Mouse (Mus musculus) midbrain, embryonic 12.5 days (tissue): Measurements from ENCODE around the gene 1700093K21Rik. TPM values are rescaled to one million over a fixed set of nuclear protein-coding genes. Genes with fewer than 3 reads are reported as not detected.
"Not testable (repeated sequence)": the region's sequence is repeated elsewhere in the genome, so short reads cannot be mapped to it uniquely, and the experiment has no call there.

Experiments used
- ATAC-seq: fragments of 200-750 bp; cut with Nextera tagmentation; 2 replicates; pipeline ENCODE4 v1.8.0; 2017; ENCODE audit warnings: low read depth, moderate TSS enrichment, moderate library complexity; ENCODE audit not compliant: low FRiP score
- H3K27ac ChIP-seq: fragments of 300-500 bp; sonication (generic); replicated peaks from 2 replicates; pipeline ENCODE4 v1.5.1; 2016; ENCODE audit warnings: mild to moderate bottlenecking
- H3K27me3 ChIP-seq: fragments of 300-500 bp; sonication (generic); 2 replicates; pipeline ENCODE4 v1.6.1; 2016; ENCODE audit warnings: mild to moderate bottlenecking
- H3K36me3 ChIP-seq: fragments of 300-500 bp; sonication (generic); 2 replicates; pipeline ENCODE4 v1.6.1; 2016
- H3K4me1 ChIP-seq: fragments of 300-500 bp; sonication (generic); 2 replicates; pipeline ENCODE4 v1.6.1; 2016
- H3K4me2 ChIP-seq: fragments of 300-500 bp; sonication (generic); replicated peaks from 2 replicates; pipeline ENCODE4 v1.6.1; 2016; ENCODE audit warnings: mild to moderate bottlenecking, moderate library complexity
- H3K4me3 ChIP-seq: fragments of 300-500 bp; sonication (generic); 2 replicates; pipeline ENCODE4 v1.5.1; 2016; ENCODE audit warnings: mild to moderate bottlenecking
- H3K9ac ChIP-seq: fragments of 300-500 bp; sonication (generic); replicated peaks from 2 replicates; pipeline ENCODE4 v1.6.1; 2016; ENCODE audit warnings: mild to moderate bottlenecking, moderate library complexity
- H3K9me3 ChIP-seq: fragments of 300-500 bp; sonication (generic); 2 replicates; pipeline ENCODE4 v1.6.1; 2016; ENCODE audit warnings: mild to moderate bottlenecking
- WGBS: fragments of 180-500 bp; shearing (Covaris S2); methylation state at CpG from one replicate; pipeline ENCODE4 v1.1.7; 2016; 5-methylcytosine and 5-hydroxymethylcytosine counted together
- polyA plus RNA-seq: library from polyadenylated mRNA; unstranded; fragments of >200 nt; fragmentation: Nextera tagmentation; extraction: Ambion mirVana; gene quantifications from 2 replicates; pipeline ENCODE4 v1.2.1, GENCODE M21; 2016

1700093K21Rik gene
- polyA plus RNA-seq: not detected in 2 replicates

DNA sequence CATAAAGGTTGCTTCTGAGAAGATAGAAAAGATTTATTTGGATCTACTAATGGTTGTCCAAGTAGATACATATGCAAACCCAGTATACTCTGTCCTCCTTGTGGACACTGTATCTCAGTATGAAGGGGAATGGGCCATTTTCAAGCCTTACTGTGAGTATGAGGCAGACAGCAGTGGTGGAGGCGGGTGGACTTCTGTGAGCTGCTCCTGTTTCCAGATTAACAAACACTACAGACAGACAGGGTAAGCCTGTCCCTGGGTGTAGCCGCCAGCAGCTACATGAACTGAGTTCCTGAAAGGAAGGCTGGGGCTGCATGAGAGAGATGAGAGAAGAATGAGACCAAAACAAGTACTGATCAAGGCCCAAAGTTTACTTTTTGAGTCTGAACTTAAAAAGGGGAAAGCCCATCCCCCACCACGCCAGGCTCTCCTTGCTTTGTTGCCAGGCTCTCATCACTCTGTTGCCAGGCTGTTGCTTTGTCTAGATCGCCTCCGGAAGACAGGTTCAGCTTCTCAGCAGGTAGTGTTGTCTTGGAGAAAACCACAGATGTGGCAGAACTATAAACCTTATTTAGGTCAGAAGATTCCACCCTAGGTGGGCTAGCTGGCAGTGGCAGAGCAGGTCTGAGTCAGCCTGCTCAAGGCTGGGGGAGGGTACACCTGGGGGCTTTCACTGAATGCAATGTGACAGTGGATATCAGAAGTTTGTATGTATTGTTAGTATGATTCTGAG, at the start of gene 1700093K21Rik:
Gene 1700093K21Rik, minus strand, starts transcription at position 683 of the 733 bp plus-strand sequence.
- H3K27me3 ChIP-seq: no peaks in the 10 kb centered on the region
- no peak for ATAC-seq
- no peak within 1 kb of the TSS for H3K27ac ChIP-seq
- no peak within 1 kb of the TSS for H3K4me3 ChIP-seq
- H3K9me3 ChIP-seq: no peaks in the 10 kb centered on the region
- no peaks in the 10 kb centered on the region for H3K36me3 ChIP-seq
- WGBS: 33% methylated on average over 5 of the region's 5 CpGs
- H3K4me2 ChIP-seq: no peak within 1 kb of the TSS
- no peaks in the 10 kb centered on the region; the same call in 1 of the 2 replicates for H3K4me1 ChIP-seq
- no peak within 1 kb of the TSS for H3K9ac ChIP-seq

- H3K27ac ChIP-seq: no peak overlapping the region
- WGBS: 94% methylated on average over 7 of the region's 7 CpGs
- peaks cover 24% of the 10 kb centered on the region for H3K36me3 ChIP-seq
- no peak overlapping the region for H3K4me3 ChIP-seq
- H3K27me3 ChIP-seq: no peaks in the 10 kb centered on the region
- H3K9ac ChIP-seq: no peak overlapping the region
- H3K4me1 ChIP-seq: no peaks in the 10 kb centered on the region
- no peak overlapping the region for H3K4me2 ChIP-seq
- no peaks in the 10 kb centered on the region for H3K9me3 ChIP-seq
- ATAC-seq: no peak
Observed at GRCm38 (mm10) chr11:23570130-23570529, 49.2 kb upstream of the 1700093K21Rik start.

GRCm38 (mm10) chr11:23565761-23566160, 44.8 kb upstream of the 1700093K21Rik start:
- peak; percentile 47; the same call in 1 of the 2 replicates for ATAC-seq
- WGBS: 55% methylated on average over 6 of the region's 6 CpGs
- H3K9me3 ChIP-seq: no peaks in the 10 kb centered on the region
- H3K4me1 ChIP-seq: no peaks in the 10 kb centered on the region
- no peak overlapping the region for H3K27ac ChIP-seq
- no peak overlapping the region for H3K4me2 ChIP-seq
- peaks cover 8% of the 10 kb centered on the region for H3K36me3 ChIP-seq
- H3K27me3 ChIP-seq: no peaks in the 10 kb centered on the region
- no peak overlapping the region for H3K4me3 ChIP-seq
- H3K9ac ChIP-seq: no peak overlapping the region

DNA sequence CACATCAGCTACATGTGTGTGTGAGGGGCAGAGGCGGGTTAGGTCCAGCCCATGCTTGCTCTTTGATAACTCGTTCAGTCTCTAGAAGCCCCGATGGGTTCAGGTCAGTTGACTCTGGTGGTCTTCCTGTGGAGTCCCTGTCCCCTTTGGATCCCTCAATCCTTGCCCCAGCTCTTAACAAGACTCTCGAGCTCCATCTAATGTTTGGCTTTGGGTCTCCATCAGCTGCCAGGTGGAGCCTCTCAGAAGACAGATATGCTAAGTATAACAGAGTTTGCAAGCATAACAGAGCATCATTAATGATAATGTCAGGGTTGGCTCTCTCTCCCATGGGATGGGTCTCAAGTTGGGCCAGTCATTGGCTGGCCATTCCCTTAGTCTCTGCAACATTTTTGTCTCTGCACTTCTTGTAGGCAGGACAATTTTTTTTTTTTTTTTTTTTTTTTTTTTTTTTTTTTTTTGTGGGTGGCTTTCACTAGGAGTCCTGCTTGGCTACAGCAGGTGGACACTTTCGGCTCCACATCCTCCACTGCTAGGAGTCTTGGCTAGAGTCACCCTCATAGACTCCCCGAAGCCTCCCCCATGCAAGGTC, 36.2 kb upstream of the 1700093K21Rik start:
- 71% methylated on average over 6 of the region's 6 CpGs for WGBS
- no peak overlapping the region for H3K27ac ChIP-seq
- no peaks in the 10 kb centered on the region for H3K4me1 ChIP-seq
- no peak for ATAC-seq
- H3K9ac ChIP-seq: no peak overlapping the region
- no peak overlapping the region for H3K4me3 ChIP-seq
- no peaks in the 10 kb centered on the region for H3K9me3 ChIP-seq
- no peak overlapping the region for H3K4me2 ChIP-seq
- no peaks in the 10 kb centered on the region for H3K36me3 ChIP-seq
- H3K27me3 ChIP-seq: no peaks in the 10 kb centered on the region

DNA sequence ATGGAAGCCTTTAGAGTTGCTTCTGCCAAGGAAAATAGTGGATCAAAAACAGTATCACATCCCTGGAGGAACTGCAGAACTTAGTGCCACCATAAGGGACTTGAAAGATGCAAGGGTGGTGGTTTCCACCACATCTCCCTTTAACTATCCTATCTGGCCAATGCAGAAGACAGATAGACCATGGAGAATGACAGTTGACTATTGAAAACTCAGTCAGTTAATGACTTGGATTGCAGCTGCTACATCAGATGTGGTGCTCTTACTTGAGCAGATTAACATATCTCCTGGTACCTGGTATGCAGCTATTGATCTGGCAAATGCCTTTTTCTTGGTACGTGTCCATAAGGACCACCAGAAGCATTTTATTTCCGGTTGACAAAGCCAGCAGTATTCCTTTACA, 16.5 kb upstream of the 1700093K21Rik start:
- WGBS: 92% methylated on average over 2 of the region's 2 CpGs

GRCm38 (mm10) chr11:23518981-23519380, 2.0 kb downstream of the 1700093K21Rik start:
- Histone ChIP-seq H3K4me1 (no peaks in the 10 kb centered on the region; the same call in 1 of the 2 replicates), H3K4me3 (no peak overlapping the region)
- 76% methylated on average over 3 of the region's 3 CpGs for WGBS

More for the DNA sequence above, 16.5 kb upstream of the 1700093K21Rik start:
- Histone ChIP-seq H3K27me3 (no peaks in the 10 kb centered on the region), H3K4me2 (no peak overlapping the region), H3K27ac (no peak overlapping the region), H3K9me3 (no peaks in the 10 kb centered on the region), H3K4me1 (no peaks in the 10 kb centered on the region), H3K4me3 (no peak overlapping the region), H3K36me3 (no peaks in the 10 kb centered on the region), H3K9ac (no peak overlapping the region)
- ATAC-seq: no peak

DNA sequence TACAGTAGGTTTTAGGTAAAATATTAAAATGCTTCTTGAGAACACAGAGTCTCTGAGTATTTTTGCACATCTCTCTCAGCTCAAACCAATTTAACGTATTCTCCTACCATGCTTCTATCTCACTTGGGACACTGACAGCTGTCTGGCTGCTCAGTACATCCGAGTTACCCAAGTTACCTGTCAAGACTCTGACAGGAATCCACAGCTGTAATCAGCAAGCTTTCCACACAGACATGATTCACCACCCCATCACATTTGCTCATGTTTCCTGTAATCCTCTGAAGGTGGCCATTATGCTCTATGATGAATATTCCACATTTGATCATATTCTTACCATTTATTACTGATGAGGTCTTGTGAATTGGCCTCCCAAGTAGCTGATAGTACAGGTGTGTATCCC, 5.6 kb downstream of the 1700093K21Rik start:
- H3K9ac ChIP-seq: no peak overlapping the region
- H3K27me3 ChIP-seq: no peaks in the 10 kb centered on the region
- WGBS: 73% methylated on average over 2 of the region's 2 CpGs
- peaks cover 10% of the 10 kb centered on the region; the same call in 1 of the 2 replicates for H3K4me1 ChIP-seq
- H3K4me3 ChIP-seq: no peak overlapping the region
- H3K9me3 ChIP-seq: no peaks in the 10 kb centered on the region
- no peak for ATAC-seq
- H3K4me2 ChIP-seq: no peak overlapping the region
- no peaks in the 10 kb centered on the region for H3K36me3 ChIP-seq
- H3K27ac ChIP-seq: no peak overlapping the region

More at GRCm38 (mm10) chr11:23518981-23519380, 2.0 kb downstream of the 1700093K21Rik start:
- Histone ChIP-seq H3K9me3 (no peaks in the 10 kb centered on the region), H3K9ac (no peak overlapping the region), H3K27me3 (no peaks in the 10 kb centered on the region), H3K27ac (no peak overlapping the region), H3K36me3 (no peaks in the 10 kb centered on the region), H3K4me2 (no peak overlapping the region)
- ATAC-seq: no peak

- not testable (repeated sequence) for ATAC-seq, H3K4me3 ChIP-seq, H3K27me3 ChIP-seq, H3K27ac ChIP-seq, H3K4me2 ChIP-seq, H3K36me3 ChIP-seq, H3K9ac ChIP-seq, H3K9me3 ChIP-seq
- peaks cover 10% of the 10 kb centered on the region; the same call in 1 of the 2 replicates for H3K4me1 ChIP-seq
- WGBS: 71% methylated on average over 4 of the region's 4 CpGs
Observed at GRCm38 (mm10) chr11:23514785-23515184, 6.2 kb downstream of the 1700093K21Rik start.

- H3K36me3 ChIP-seq, H3K27ac ChIP-seq, H3K4me2 ChIP-seq, H3K9me3 ChIP-seq, H3K4me3 ChIP-seq, ATAC-seq, H3K4me1 ChIP-seq, H3K27me3 ChIP-seq, H3K9ac ChIP-seq: not testable (repeated sequence)
- 87% methylated on average over 5 of the region's 5 CpGs for WGBS
Observed at GRCm38 (mm10) chr11:23504801-23505200, 16.2 kb downstream of the 1700093K21Rik start.

DNA sequence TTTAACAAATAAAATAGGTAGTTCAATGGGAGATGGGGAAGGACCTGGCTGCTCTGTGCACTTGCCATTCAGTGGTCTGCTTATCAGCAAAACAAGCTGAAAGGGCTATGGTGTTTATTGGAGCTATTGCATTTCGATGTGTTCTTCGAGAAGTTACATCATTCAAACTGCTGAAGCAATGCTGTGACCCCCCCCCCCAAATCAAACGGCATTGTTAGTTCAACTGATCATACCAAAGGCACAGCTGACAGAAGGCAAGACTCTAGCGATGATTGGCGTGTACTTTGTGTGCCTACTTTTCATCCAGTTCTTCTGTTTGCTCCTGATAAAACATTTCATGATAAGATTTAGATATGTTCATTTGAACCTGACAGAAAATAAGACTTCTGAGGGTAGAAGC, 22.3 kb downstream of the 1700093K21Rik start:
- Histone ChIP-seq H3K36me3 (peaks cover 26% of the 10 kb centered on the region), H3K9me3 (no peaks in the 10 kb centered on the region), H3K4me1 (peaks cover 22% of the 10 kb centered on the region), H3K9ac (peak overlapping the region; percentile 90), H3K27ac (peak overlapping the region; percentile 97), H3K27me3 (no peaks in the 10 kb centered on the region), H3K4me3 (peak overlapping the region; percentile 81), H3K4me2 (peak overlapping the region; percentile 87)
- no peak; the same call in 1 of the 2 replicates for ATAC-seq
- WGBS: 55% methylated on average over 5 of the region's 5 CpGs

- Histone ChIP-seq H3K4me3 (peak within 1 kb of the TSS; percentile 81), H3K27ac (peak within 1 kb of the TSS; percentile 97), H3K4me1 (peaks cover 22% of the 10 kb centered on the region), H3K36me3 (peaks cover 33% of the 10 kb centered on the region), H3K4me2 (peak within 1 kb of the TSS; percentile 87), H3K27me3 (no peaks in the 10 kb centered on the region), H3K9ac (peak within 1 kb of the TSS; percentile 90), H3K9me3 (no peaks in the 10 kb centered on the region)
- under 1% methylated on average over 66 of the region's 66 CpGs for WGBS
- ATAC-seq: peak; percentile 95
Observed at GRCm38 (mm10) chr11:23497718-23498509, 23.0 kb downstream of the 1700093K21Rik start, which contains the start of gene Ahsa2. Gene Ahsa2 (minus strand): TSS chr11:23498030.
